Mouse (Mus musculus) cerebellum, adult 11 months (tissue): ENCODE results near the gene Cdk13.

Experiments used
- DNase-seq: peaks from one replicate; pipeline ENCODE4 v3.0.0; 2022

Cdk13 gene

GRCm38 (mm10) chr13:17804909-17805613 lies at the start of gene Cdk13:
Gene Cdk13, minus strand, starts transcription at chr13:17805097.
- DNase-seq, result peak; percentile 98

- DNase-seq, result no peak
These were observed 38.4 kb upstream of the Cdk13 start for GRCm38 (mm10) chr13:17843336-17843735.

- DNase-seq, result no peak
These were observed 37.9 kb upstream of the Cdk13 start for GRCm38 (mm10) chr13:17842756-17843155.

GRCm38 (mm10) chr13:17839137-17839536 lies 34.2 kb upstream of the Cdk13 start:
- DNase-seq, result no peak

GRCm38 (mm10) chr13:17838484-17838851 lies 33.6 kb upstream of the Cdk13 start:
- DNase-seq, result peak; percentile 33

- DNase-seq, result no peak
These were observed 33.0 kb upstream of the Cdk13 start for GRCm38 (mm10) chr13:17837610-17838483.

GRCm38 (mm10) chr13:17836808-17837207 lies 31.9 kb upstream of the Cdk13 start:
- no peak for DNase-seq

- no peak for DNase-seq
These were observed 28.0 kb upstream of the Cdk13 start for GRCm38 (mm10) chr13:17832940-17833339.

- no peak for DNase-seq
These were observed 12.3 kb upstream of the Cdk13 start for GRCm38 (mm10) chr13:17817226-17817625.

GRCm38 (mm10) chr13:17805614-17805975 lies 698 bp upstream of the Cdk13 start:
- no peak for DNase-seq

GRCm38 (mm10) chr13:17804058-17804841 lies 647 bp downstream of the Cdk13 start:
- DNase-seq, result peak; percentile 58

GRCm38 (mm10) chr13:17803331-17804057 lies 1.4 kb downstream of the Cdk13 start:
- DNase-seq, result peak; percentile 64

GRCm38 (mm10) chr13:17802880-17803279 lies 2.0 kb downstream of the Cdk13 start:
- DNase-seq, result no peak

GRCm38 (mm10) chr13:17799735-17800134 lies 5.2 kb downstream of the Cdk13 start:
- DNase-seq, result no peak

- no peak for DNase-seq
These were observed 9.0 kb downstream of the Cdk13 start for GRCm38 (mm10) chr13:17795757-17796456.

- no peak for DNase-seq
These were observed 21.3 kb downstream of the Cdk13 start for GRCm38 (mm10) chr13:17783643-17784042.

- no peak for DNase-seq
These were observed 25.0 kb downstream of the Cdk13 start for GRCm38 (mm10) chr13:17779923-17780322.

GRCm38 (mm10) chr13:17776303-17776702 lies 28.6 kb downstream of the Cdk13 start:
- DNase-seq, result no peak

- no peak for DNase-seq
These were observed 29.5 kb downstream of the Cdk13 start for GRCm38 (mm10) chr13:17775364-17775763.

- DNase-seq, result no peak
These were observed 31.8 kb downstream of the Cdk13 start for GRCm38 (mm10) chr13:17773112-17773511.

- DNase-seq, result no peak
These were observed 32.3 kb downstream of the Cdk13 start for GRCm38 (mm10) chr13:17772574-17772973.

- DNase-seq, result no peak
These were observed 42.5 kb downstream of the Cdk13 start for GRCm38 (mm10) chr13:17762405-17762804.
